Mouse (Mus musculus): ENCODE measurements at regions not wholly inside any gene's neighbourhood (a gene's known extent, or its start where the extent isn't known, plus 50 kb on each side); places are given as distances from the start of the nearest gene placed in this dataset.

GRCm38 (mm10) chr1:151098763-151099162, 83.6 kb upstream of the Gm47985 start:
- Histone ChIP-seq H3K4me3 (ENCODE audit: low read depth, low read length) (no peak overlapping the region), H3K9ac (ENCODE audit: low read length) (no peak overlapping the region), H3K36me3 (ENCODE audit: control insufficient read depth, insufficient read depth, low read length) (no peaks in the 10 kb centered on the region), H3K4me1 (replicated peaks; ENCODE audit: control insufficient read depth, insufficient read depth, low read length) (peaks cover 2% of the 10 kb centered on the region; the same call in 1 of the 2 replicates), H3K9me3 (ENCODE audit: control insufficient read depth, low read length) (no peaks in the 10 kb centered on the region), H3K27ac (ENCODE audit: low read depth, low read length) (no peak overlapping the region), H3K27me3 (ENCODE audit: control insufficient read depth, insufficient read depth, low read length) (no peaks in the 10 kb centered on the region), H3K4me2 (ENCODE audit: low read depth, low read length, severe bottlenecking) (no peak overlapping the region)
- 89% methylated on average over 1 of the region's 1 CpGs for WGBS
- DNase-seq (ENCODE audit: low spot score) (no peak), ATAC-seq (replicated peaks; ENCODE audit: low FRiP score) (no peak)

- Histone ChIP-seq H3K9me3 (ENCODE audit: control insufficient read depth, low read length) (no peaks in the 10 kb centered on the region), H3K36me3 (ENCODE audit: control insufficient read depth, insufficient read depth, low read length) (no peaks in the 10 kb centered on the region), H3K27ac (ENCODE audit: low read depth, low read length) (no peak overlapping the region), H3K4me2 (ENCODE audit: low read depth, low read length, severe bottlenecking) (no peak overlapping the region), H3K4me1 (replicated peaks; ENCODE audit: control insufficient read depth, insufficient read depth, low read length) (no peaks in the 10 kb centered on the region), H3K4me3 (ENCODE audit: low read depth, low read length) (no peak overlapping the region), H3K27me3 (ENCODE audit: control insufficient read depth, insufficient read depth, low read length) (no peaks in the 10 kb centered on the region), H3K9ac (ENCODE audit: low read length) (no peak overlapping the region)
- DNase-seq (ENCODE audit: low spot score) (no peak), ATAC-seq (replicated peaks; ENCODE audit: low FRiP score) (no peak)
- WGBS: 88% methylated on average over 12 of the region's 12 CpGs
These were observed 81.5 kb upstream of the Gm47985 start for GRCm38 (mm10) chr1:151100565-151101483.

- Histone ChIP-seq H3K9me3 (ENCODE audit: control insufficient read depth, low read length) (no peaks in the 10 kb centered on the region), H3K4me1 (replicated peaks; ENCODE audit: control insufficient read depth, insufficient read depth, low read length) (no peaks in the 10 kb centered on the region), H3K4me2 (ENCODE audit: low read depth, low read length, severe bottlenecking) (no peak overlapping the region), H3K27ac (ENCODE audit: low read depth, low read length) (no peak overlapping the region), H3K4me3 (ENCODE audit: low read depth, low read length) (no peak overlapping the region), H3K9ac (ENCODE audit: low read length) (no peak overlapping the region), H3K36me3 (ENCODE audit: control insufficient read depth, insufficient read depth, low read length) (no peaks in the 10 kb centered on the region), H3K27me3 (ENCODE audit: control insufficient read depth, insufficient read depth, low read length) (no peaks in the 10 kb centered on the region)
- DNase-seq (ENCODE audit: low spot score): no peak
- WGBS: 78% methylated on average over 1 of the region's 1 CpGs
- no peak for ATAC-seq (replicated peaks; ENCODE audit: low FRiP score)
These were observed 80.8 kb upstream of the Gm47985 start for GRCm38 (mm10) chr1:151101516-151101915.

- H3K4me3 ChIP-seq (ENCODE audit: low read depth, low read length): no peak overlapping the region
- no peaks in the 10 kb centered on the region for H3K9me3 ChIP-seq (ENCODE audit: control insufficient read depth, low read length)
- H3K9ac ChIP-seq (ENCODE audit: low read length): no peak overlapping the region
- H3K4me2 ChIP-seq (ENCODE audit: low read depth, low read length, severe bottlenecking): no peak overlapping the region
- no peak overlapping the region for H3K27ac ChIP-seq (ENCODE audit: low read depth, low read length)
- no peaks in the 10 kb centered on the region for H3K4me1 ChIP-seq (replicated peaks; ENCODE audit: control insufficient read depth, insufficient read depth, low read length)
- no peaks in the 10 kb centered on the region for H3K27me3 ChIP-seq (ENCODE audit: control insufficient read depth, insufficient read depth, low read length)
- ATAC-seq (replicated peaks; ENCODE audit: low FRiP score): no peak
- no peak for DNase-seq (ENCODE audit: low spot score)
- H3K36me3 ChIP-seq (ENCODE audit: control insufficient read depth, insufficient read depth, low read length): no peaks in the 10 kb centered on the region
- 77% methylated on average over 3 of the region's 3 CpGs for WGBS
These were observed 80.3 kb upstream of the Gm47985 start for GRCm38 (mm10) chr1:151102061-151102460.

GRCm38 (mm10) chr1:151102646-151103391, 79.5 kb upstream of the Gm47985 start:
- Histone ChIP-seq H3K9me3 (ENCODE audit: control insufficient read depth, low read length) (no peaks in the 10 kb centered on the region), H3K27me3 (ENCODE audit: control insufficient read depth, insufficient read depth, low read length) (no peaks in the 10 kb centered on the region), H3K9ac (ENCODE audit: low read length) (no peak overlapping the region), H3K4me1 (replicated peaks; ENCODE audit: control insufficient read depth, insufficient read depth, low read length) (no peaks in the 10 kb centered on the region), H3K27ac (ENCODE audit: low read depth, low read length) (no peak overlapping the region), H3K36me3 (ENCODE audit: control insufficient read depth, insufficient read depth, low read length) (no peaks in the 10 kb centered on the region), H3K4me2 (ENCODE audit: low read depth, low read length, severe bottlenecking) (no peak overlapping the region), H3K4me3 (ENCODE audit: low read depth, low read length) (no peak overlapping the region)
- DNase-seq (ENCODE audit: low spot score): no peak
- no peak for ATAC-seq (replicated peaks; ENCODE audit: low FRiP score)
- 87% methylated on average over 16 of the region's 16 CpGs for WGBS

GRCm38 (mm10) chr1:151103522-151104037, 78.8 kb upstream of the Gm47985 start:
- Histone ChIP-seq H3K9me3 (ENCODE audit: control insufficient read depth, low read length) (no peaks in the 10 kb centered on the region), H3K4me1 (replicated peaks; ENCODE audit: control insufficient read depth, insufficient read depth, low read length) (no peaks in the 10 kb centered on the region), H3K4me3 (ENCODE audit: low read depth, low read length) (no peak overlapping the region), H3K4me2 (ENCODE audit: low read depth, low read length, severe bottlenecking) (no peak overlapping the region), H3K27me3 (ENCODE audit: control insufficient read depth, insufficient read depth, low read length) (no peaks in the 10 kb centered on the region), H3K27ac (ENCODE audit: low read depth, low read length) (no peak overlapping the region), H3K9ac (ENCODE audit: low read length) (no peak overlapping the region), H3K36me3 (ENCODE audit: control insufficient read depth, insufficient read depth, low read length) (no peaks in the 10 kb centered on the region)
- 69% methylated on average over 6 of the region's 6 CpGs for WGBS
- no peak for ATAC-seq (replicated peaks; ENCODE audit: low FRiP score)
- DNase-seq (ENCODE audit: low spot score): no peak

- DNase-seq (ENCODE audit: low spot score): no peak
- 88% methylated on average over 5 of the region's 5 CpGs for WGBS
- no peak for ATAC-seq (replicated peaks; ENCODE audit: low FRiP score)
These were observed 78.0 kb upstream of the Gm47985 start for GRCm38 (mm10) chr1:151104346-151104745.

GRCm38 (mm10) chr1:151104806-151105205, 77.5 kb upstream of the Gm47985 start:
- Histone ChIP-seq H3K4me1 (replicated peaks; ENCODE audit: control insufficient read depth, insufficient read depth, low read length) (no peaks in the 10 kb centered on the region), H3K4me3 (ENCODE audit: low read depth, low read length) (no peak overlapping the region), H3K4me2 (ENCODE audit: low read depth, low read length, severe bottlenecking) (no peak overlapping the region), H3K36me3 (ENCODE audit: control insufficient read depth, insufficient read depth, low read length) (no peaks in the 10 kb centered on the region), H3K27me3 (ENCODE audit: control insufficient read depth, insufficient read depth, low read length) (no peaks in the 10 kb centered on the region), H3K27ac (ENCODE audit: low read depth, low read length) (no peak overlapping the region), H3K9ac (ENCODE audit: low read length) (no peak overlapping the region), H3K9me3 (ENCODE audit: control insufficient read depth, low read length) (no peaks in the 10 kb centered on the region)
- DNase-seq (ENCODE audit: low spot score): no peak
- ATAC-seq (replicated peaks; ENCODE audit: low FRiP score): no peak
- 96% methylated on average over 2 of the region's 2 CpGs for WGBS

More at GRCm38 (mm10) chr1:151104346-151104745, 78.0 kb upstream of the Gm47985 start:
- Histone ChIP-seq H3K4me3 (ENCODE audit: low read depth, low read length) (no peak overlapping the region), H3K4me2 (ENCODE audit: low read depth, low read length, severe bottlenecking) (no peak overlapping the region), H3K9ac (ENCODE audit: low read length) (no peak overlapping the region), H3K4me1 (replicated peaks; ENCODE audit: control insufficient read depth, insufficient read depth, low read length) (no peaks in the 10 kb centered on the region), H3K27me3 (ENCODE audit: control insufficient read depth, insufficient read depth, low read length) (no peaks in the 10 kb centered on the region), H3K36me3 (ENCODE audit: control insufficient read depth, insufficient read depth, low read length) (no peaks in the 10 kb centered on the region), H3K27ac (ENCODE audit: low read depth, low read length) (no peak overlapping the region), H3K9me3 (ENCODE audit: control insufficient read depth, low read length) (no peaks in the 10 kb centered on the region)
